Mouse (Mus musculus): ENCODE results near the gene Tmem202. TPM values are rescaled to one million over a fixed set of nuclear protein-coding genes. Genes with fewer than 3 reads are reported as not detected.

Gene Tmem202
- polyA plus RNA-seq, 1 experiment = 0.35 TPM

- H3K36me3 ChIP-seq (ENCODE audit: control insufficient read depth, insufficient read depth) = peaks cover 11% of the 10 kb centered on the region
- H3K27me3 ChIP-seq (ENCODE audit: control insufficient read depth, insufficient read depth, insufficient read length) = no peaks in the 10 kb centered on the region
- TF ChIP-seq CTCF (IDR thresholded peaks at IDR 0.05; ENCODE audit: control insufficient read depth, insufficient read depth, insufficient read length) = no peak
- TF ChIP-seq USF1 (IDR thresholded peaks at IDR 0.05; ENCODE audit: low read depth) = no peak
- TF ChIP-seq MYOG (IDR thresholded peaks at IDR 0.05; ENCODE audit: control insufficient read depth, extremely low read depth, insufficient read length) = no peak
- no peak for TF ChIP-seq CEBPB (IDR thresholded peaks at IDR 0.05; ENCODE audit: low read depth)
- no peak for TF ChIP-seq FOSL1 (IDR thresholded peaks at IDR 0.05; ENCODE audit: insufficient read depth, low read length, poor library complexity, severe bottlenecking)
- TF ChIP-seq MAX (IDR thresholded peaks at IDR 0.05) = no peak
- TF ChIP-seq MYOD1 (IDR thresholded peaks at IDR 0.05; ENCODE audit: control insufficient read depth, insufficient read length, low read depth) = no peak
- peaks cover 5% of the 10 kb centered on the region for H3K79me3 ChIP-seq (ENCODE audit: low read depth)
- no peak overlapping the region for H3K4me3 ChIP-seq (ENCODE audit: insufficient read depth, poor library complexity, severe bottlenecking)
- H3ac ChIP-seq (ENCODE audit: control insufficient read depth, insufficient read length, low read depth) = no peak overlapping the region
- H3K79me2 ChIP-seq (ENCODE audit: control insufficient read depth, insufficient read depth) = peaks cover 5% of the 10 kb centered on the region
Observed at GRCm38 (mm10) chr9:59552610-59553009, 13.0 kb upstream of the Tmem202 start.

- no peak overlapping the region for H3ac ChIP-seq (ENCODE audit: control insufficient read depth, insufficient read length, low read depth)
- H3K79me2 ChIP-seq (ENCODE audit: control insufficient read depth, insufficient read depth) = peaks cover 15% of the 10 kb centered on the region
- H3K79me3 ChIP-seq (ENCODE audit: low read depth) = peaks cover 8% of the 10 kb centered on the region
- no peaks in the 10 kb centered on the region for H3K27me3 ChIP-seq (ENCODE audit: control insufficient read depth, insufficient read depth, insufficient read length)
- H3K4me3 ChIP-seq (ENCODE audit: insufficient read depth, poor library complexity, severe bottlenecking) = no peak overlapping the region
- peaks cover 2% of the 10 kb centered on the region for H3K36me3 ChIP-seq (ENCODE audit: control insufficient read depth, insufficient read depth)
- TF ChIP-seq MAX (IDR thresholded peaks at IDR 0.05) = no peak
- TF ChIP-seq USF1 (IDR thresholded peaks at IDR 0.05; ENCODE audit: low read depth) = no peak
- TF ChIP-seq CEBPB (IDR thresholded peaks at IDR 0.05; ENCODE audit: low read depth) = no peak
- TF ChIP-seq MYOG (IDR thresholded peaks at IDR 0.05; ENCODE audit: control insufficient read depth, extremely low read depth, insufficient read length) = no peak
- TF ChIP-seq MYOD1 (IDR thresholded peaks at IDR 0.05; ENCODE audit: control insufficient read depth, insufficient read length, low read depth) = no peak
- TF ChIP-seq FOSL1 (IDR thresholded peaks at IDR 0.05; ENCODE audit: insufficient read depth, low read length, poor library complexity, severe bottlenecking) = no peak
- TF ChIP-seq CTCF (IDR thresholded peaks at IDR 0.05; ENCODE audit: control insufficient read depth, insufficient read depth, insufficient read length) = no peak
Observed at GRCm38 (mm10) chr9:59551620-59552031, 12.0 kb upstream of the Tmem202 start.

- TF ChIP-seq USF1 (IDR thresholded peaks at IDR 0.05; ENCODE audit: low read depth) (no peak), MAX (IDR thresholded peaks at IDR 0.05) (no peak), CTCF (IDR thresholded peaks at IDR 0.05; ENCODE audit: control insufficient read depth, insufficient read depth, insufficient read length) (no peak), MYOD1 (IDR thresholded peaks at IDR 0.05; ENCODE audit: control insufficient read depth, insufficient read length, low read depth) (no peak), CEBPB (IDR thresholded peaks at IDR 0.05; ENCODE audit: low read depth) (no peak), FOSL1 (IDR thresholded peaks at IDR 0.05; ENCODE audit: insufficient read depth, low read length, poor library complexity, severe bottlenecking) (no peak), MYOG (IDR thresholded peaks at IDR 0.05; ENCODE audit: control insufficient read depth, extremely low read depth, insufficient read length) (no peak)
- no peak overlapping the region for H3ac ChIP-seq (ENCODE audit: control insufficient read depth, insufficient read length, low read depth)
- no peak overlapping the region for H3K4me3 ChIP-seq (ENCODE audit: insufficient read depth, poor library complexity, severe bottlenecking)
- no peaks in the 10 kb centered on the region for H3K36me3 ChIP-seq (ENCODE audit: control insufficient read depth, insufficient read depth)
- H3K79me3 ChIP-seq (ENCODE audit: low read depth) = peaks cover 8% of the 10 kb centered on the region
- no peaks in the 10 kb centered on the region for H3K27me3 ChIP-seq (ENCODE audit: control insufficient read depth, insufficient read depth, insufficient read length)
- H3K79me2 ChIP-seq (ENCODE audit: control insufficient read depth, insufficient read depth) = peaks cover 16% of the 10 kb centered on the region
Observed at GRCm38 (mm10) chr9:59551017-59551416, 11.4 kb upstream of the Tmem202 start.

GRCm38 (mm10) chr9:59550077-59550476 lies 10.4 kb upstream of the Tmem202 start:
- Histone ChIP-seq H3K4me3 (ENCODE audit: insufficient read depth, poor library complexity, severe bottlenecking) (no peak overlapping the region), H3K27me3 (ENCODE audit: control insufficient read depth, insufficient read depth, insufficient read length) (no peaks in the 10 kb centered on the region), H3K79me3 (ENCODE audit: low read depth) (peaks cover 8% of the 10 kb centered on the region), H3ac (ENCODE audit: control insufficient read depth, insufficient read length, low read depth) (no peak overlapping the region), H3K36me3 (ENCODE audit: control insufficient read depth, insufficient read depth) (no peaks in the 10 kb centered on the region), H3K79me2 (ENCODE audit: control insufficient read depth, insufficient read depth) (peaks cover 21% of the 10 kb centered on the region)
- TF ChIP-seq FOSL1 (IDR thresholded peaks at IDR 0.05; ENCODE audit: insufficient read depth, low read length, poor library complexity, severe bottlenecking) (no peak), CEBPB (IDR thresholded peaks at IDR 0.05; ENCODE audit: low read depth) (no peak), CTCF (IDR thresholded peaks at IDR 0.05; ENCODE audit: control insufficient read depth, insufficient read depth, insufficient read length) (no peak), MYOG (IDR thresholded peaks at IDR 0.05; ENCODE audit: control insufficient read depth, extremely low read depth, insufficient read length) (no peak), MYOD1 (IDR thresholded peaks at IDR 0.05; ENCODE audit: control insufficient read depth, insufficient read length, low read depth) (no peak), MAX (IDR thresholded peaks at IDR 0.05) (no peak), USF1 (IDR thresholded peaks at IDR 0.05; ENCODE audit: low read depth) (no peak)

GRCm38 (mm10) chr9:59548961-59549487 lies 9.4 kb upstream of the Tmem202 start:
- peaks cover 31% of the 10 kb centered on the region for H3K79me2 ChIP-seq (ENCODE audit: control insufficient read depth, insufficient read depth)
- H3K4me3 ChIP-seq (ENCODE audit: insufficient read depth, poor library complexity, severe bottlenecking) = no peak overlapping the region
- H3K79me3 ChIP-seq (ENCODE audit: low read depth) = peaks cover 8% of the 10 kb centered on the region
- no peaks in the 10 kb centered on the region for H3K36me3 ChIP-seq (ENCODE audit: control insufficient read depth, insufficient read depth)
- H3ac ChIP-seq (ENCODE audit: control insufficient read depth, insufficient read length, low read depth) = no peak overlapping the region
- no peaks in the 10 kb centered on the region for H3K27me3 ChIP-seq (ENCODE audit: control insufficient read depth, insufficient read depth, insufficient read length)
- TF ChIP-seq MAX (IDR thresholded peaks at IDR 0.05) = no peak
- no peak for TF ChIP-seq FOSL1 (IDR thresholded peaks at IDR 0.05; ENCODE audit: insufficient read depth, low read length, poor library complexity, severe bottlenecking)
- no peak for TF ChIP-seq MYOG (IDR thresholded peaks at IDR 0.05; ENCODE audit: control insufficient read depth, extremely low read depth, insufficient read length)
- TF ChIP-seq CTCF (IDR thresholded peaks at IDR 0.05; ENCODE audit: control insufficient read depth, insufficient read depth, insufficient read length) = no peak
- TF ChIP-seq MYOD1 (IDR thresholded peaks at IDR 0.05; ENCODE audit: control insufficient read depth, insufficient read length, low read depth) = no peak
